Mouse (Mus musculus): Measurements from ENCODE around the gene Hc. TPM values are rescaled to one million over a fixed set of nuclear protein-coding genes. Genes with fewer than 3 reads are reported as not detected.

The Hc gene
- polyA plus RNA-seq, 1 experiment from 2014 or later = not detected

DNA sequence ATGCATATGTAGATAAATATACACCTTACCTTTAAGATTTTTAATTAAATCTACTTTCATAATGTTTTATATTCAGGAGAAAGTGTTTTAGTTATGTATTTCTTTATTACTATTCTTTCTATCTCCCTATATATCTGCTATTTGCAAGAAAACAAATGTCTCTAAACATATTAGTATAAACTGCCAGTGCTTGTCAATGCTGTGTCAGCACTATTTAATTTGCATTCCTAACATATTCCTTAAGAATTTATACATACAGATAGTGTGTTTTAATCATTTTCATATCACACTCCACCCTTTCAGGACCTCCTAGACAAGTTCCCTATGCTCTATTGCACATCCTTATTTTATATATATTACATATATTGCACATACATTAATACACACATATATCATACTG is 41.5 kb upstream of the Hc start:
- no peak for ATAC-seq (ENCODE audit: insufficient number of reproducible peaks, low FRiP score, low TSS enrichment, low read depth)
- DNase-seq (ENCODE audit: low spot score) = no peak
- Histone ChIP-seq H3K9ac (ENCODE audit: low read length) (no peak overlapping the region), H3K9me3 (ENCODE audit: control insufficient read depth, low read length) (no peaks in the 10 kb centered on the region), H3K27me3 (ENCODE audit: control insufficient read depth, insufficient read depth, low read length) (no peaks in the 10 kb centered on the region), H3K4me2 (ENCODE audit: low read depth, severe bottlenecking) (no peak overlapping the region), H3K4me3 (ENCODE audit: low read depth, low read length) (no peak overlapping the region), H3K36me3 (ENCODE audit: control insufficient read depth, insufficient read depth, low read length) (no peaks in the 10 kb centered on the region), H3K4me1 (ENCODE audit: control insufficient read depth, insufficient read depth, low read length) (no peaks in the 10 kb centered on the region), H3K27ac (replicated peaks; ENCODE audit: low read depth, low read length) (no peak overlapping the region)

DNA sequence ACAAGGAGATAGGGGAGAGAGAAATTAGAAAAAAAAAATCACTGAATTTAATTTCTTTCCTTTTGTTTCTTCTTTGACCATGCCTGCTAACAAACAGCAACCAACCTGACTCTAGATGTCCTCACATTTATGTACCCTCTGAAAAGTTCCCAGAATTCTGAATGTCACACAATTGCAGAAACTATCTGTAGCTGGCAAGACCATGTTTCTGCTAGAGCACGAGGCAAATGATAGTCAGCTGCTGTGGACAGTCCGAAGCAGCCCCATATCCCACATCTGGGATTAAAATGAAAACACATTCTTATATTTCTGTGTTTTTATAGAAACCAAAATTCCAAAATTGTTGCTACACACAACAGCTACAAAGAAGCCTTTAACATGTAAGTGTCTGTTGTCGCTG is 40.2 kb upstream of the Hc start, which contains the start of gene AI182371:
AI182371 (minus strand) TSS at position 101 of the 400 bp plus-strand sequence.
- Histone ChIP-seq H3K27me3 (ENCODE audit: control insufficient read depth, insufficient read depth, low read length) (no peaks in the 10 kb centered on the region), H3K36me3 (ENCODE audit: control insufficient read depth, insufficient read depth, low read length) (no peaks in the 10 kb centered on the region), H3K9me3 (ENCODE audit: control insufficient read depth, low read length) (no peaks in the 10 kb centered on the region), H3K27ac (replicated peaks; ENCODE audit: low read depth, low read length) (no peak within 1 kb of the TSS), H3K4me2 (ENCODE audit: low read depth, severe bottlenecking) (no peak within 1 kb of the TSS), H3K9ac (ENCODE audit: low read length) (no peak within 1 kb of the TSS), H3K4me3 (ENCODE audit: low read depth, low read length) (no peak within 1 kb of the TSS), H3K4me1 (ENCODE audit: control insufficient read depth, insufficient read depth, low read length) (no peaks in the 10 kb centered on the region)
- WGBS = 92% methylated on average over 3 of the region's 3 CpGs
- no peak for ATAC-seq (ENCODE audit: insufficient number of reproducible peaks, low FRiP score, low TSS enrichment, low read depth)
- no peak for DNase-seq (ENCODE audit: low spot score)

DNA sequence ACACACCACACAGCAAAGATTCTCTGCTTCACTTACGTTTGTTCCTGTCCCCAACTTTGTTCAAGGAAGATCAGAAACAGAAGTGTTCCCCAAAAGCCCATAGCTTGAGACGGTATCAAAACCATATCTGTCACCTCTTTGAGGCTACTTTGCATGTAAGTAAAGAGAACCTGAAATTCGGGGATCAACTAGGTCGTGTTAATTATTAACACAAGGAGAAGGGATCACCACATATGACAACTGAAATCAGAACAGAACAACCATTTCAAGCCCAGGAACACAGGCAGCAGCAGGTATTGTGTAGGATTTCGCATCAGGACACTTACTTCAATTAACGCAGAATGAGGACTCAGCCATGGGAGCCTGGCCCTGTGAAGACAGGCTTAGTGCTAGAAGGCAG is 39.3 kb upstream of the Hc start:
- no peak overlapping the region for H3K27ac ChIP-seq (replicated peaks; ENCODE audit: low read depth, low read length)
- H3K36me3 ChIP-seq (ENCODE audit: control insufficient read depth, insufficient read depth, low read length) = no peaks in the 10 kb centered on the region
- no peak for DNase-seq (ENCODE audit: low spot score)
- 79% methylated on average over 6 of the region's 6 CpGs for WGBS
- H3K4me1 ChIP-seq (ENCODE audit: control insufficient read depth, insufficient read depth, low read length) = no peaks in the 10 kb centered on the region
- no peak overlapping the region for H3K4me2 ChIP-seq (ENCODE audit: low read depth, severe bottlenecking)
- ATAC-seq (ENCODE audit: insufficient number of reproducible peaks, low FRiP score, low TSS enrichment, low read depth) = no peak
- H3K9me3 ChIP-seq (ENCODE audit: control insufficient read depth, low read length) = no peaks in the 10 kb centered on the region
- no peaks in the 10 kb centered on the region for H3K27me3 ChIP-seq (ENCODE audit: control insufficient read depth, insufficient read depth, low read length)
- no peak overlapping the region for H3K4me3 ChIP-seq (ENCODE audit: low read depth, low read length)
- H3K9ac ChIP-seq (ENCODE audit: low read length) = no peak overlapping the region

DNA sequence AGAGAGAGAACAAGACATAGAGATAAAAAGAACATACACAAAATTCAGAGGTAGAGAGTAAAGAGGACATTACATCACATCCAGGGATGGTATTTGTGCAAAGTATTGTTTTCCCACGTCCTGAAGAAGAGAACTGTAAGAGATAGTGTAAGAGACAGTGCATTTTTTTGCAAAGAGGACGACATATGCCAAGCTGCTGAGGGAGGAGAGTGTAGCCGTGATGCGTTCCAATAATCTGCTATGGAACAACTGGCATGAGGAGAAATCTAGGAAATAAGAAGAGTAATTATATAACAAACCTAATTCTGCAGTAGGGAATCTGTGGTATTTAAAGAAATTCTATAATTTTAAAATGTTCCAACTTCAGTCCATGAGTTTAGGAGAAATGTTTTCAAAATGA is 26.2 kb upstream of the Hc start:
- no peak overlapping the region for H3K27ac ChIP-seq (replicated peaks; ENCODE audit: low read depth, low read length)
- no peaks in the 10 kb centered on the region for H3K9me3 ChIP-seq (ENCODE audit: control insufficient read depth, low read length)
- H3K4me3 ChIP-seq (ENCODE audit: low read depth, low read length) = no peak overlapping the region
- H3K4me2 ChIP-seq (ENCODE audit: low read depth, severe bottlenecking) = no peak overlapping the region
- no peaks in the 10 kb centered on the region for H3K4me1 ChIP-seq (ENCODE audit: control insufficient read depth, insufficient read depth, low read length)
- no peaks in the 10 kb centered on the region for H3K27me3 ChIP-seq (ENCODE audit: control insufficient read depth, insufficient read depth, low read length)
- ATAC-seq (ENCODE audit: insufficient number of reproducible peaks, low FRiP score, low TSS enrichment, low read depth) (no peak), DNase-seq (ENCODE audit: low spot score) (no peak)
- no peaks in the 10 kb centered on the region for H3K36me3 ChIP-seq (ENCODE audit: control insufficient read depth, insufficient read depth, low read length)
- 78% methylated on average over 4 of the region's 4 CpGs for WGBS
- H3K9ac ChIP-seq (ENCODE audit: low read length) = no peak overlapping the region

DNA sequence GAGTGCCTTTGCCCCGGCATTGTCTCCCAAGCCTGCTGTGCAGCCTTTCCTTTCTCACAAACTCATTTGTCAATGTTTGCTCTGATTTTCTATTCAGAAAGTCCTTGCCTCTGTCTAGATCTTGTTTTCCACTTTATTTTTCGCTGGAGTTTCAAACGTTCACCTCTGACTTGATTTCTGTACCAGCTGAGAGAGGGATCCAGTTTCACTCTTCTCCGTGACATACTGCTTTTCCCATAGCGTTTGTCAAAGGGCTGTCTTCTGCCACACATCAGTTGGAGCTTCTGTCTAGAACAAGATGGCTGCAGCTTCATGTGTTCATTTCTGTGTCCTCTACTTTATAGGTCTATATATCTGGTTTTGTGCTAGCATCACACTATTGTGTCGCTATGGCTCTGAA is 17.9 kb upstream of the Hc start:
- WGBS = 77% methylated on average over 6 of the region's 6 CpGs

DNA sequence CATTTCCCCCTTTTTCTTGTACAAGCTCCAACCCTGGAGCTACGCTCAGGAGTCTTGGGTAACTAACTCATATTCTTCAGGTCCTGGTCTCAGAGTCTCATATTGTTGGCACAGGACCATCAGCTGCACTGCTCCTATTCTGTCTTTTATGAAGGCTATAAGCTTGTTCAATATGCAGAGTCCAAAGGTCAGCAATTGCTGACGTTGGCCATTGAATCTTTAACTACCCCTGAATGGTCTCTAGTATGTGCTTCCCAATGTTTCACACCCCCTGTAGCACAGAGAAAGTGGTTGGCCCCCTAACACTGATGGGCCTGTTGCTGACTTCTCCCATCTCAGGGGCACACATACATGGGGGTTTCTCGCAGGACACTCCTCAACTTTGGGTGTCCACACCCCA is 13.1 kb upstream of the Hc start:
- no peaks in the 10 kb centered on the region for H3K36me3 ChIP-seq (ENCODE audit: control insufficient read depth, insufficient read depth, low read length)
- 91% methylated on average over 3 of the region's 3 CpGs for WGBS
- no peaks in the 10 kb centered on the region for H3K4me1 ChIP-seq (ENCODE audit: control insufficient read depth, insufficient read depth, low read length)
- H3K4me3 ChIP-seq (ENCODE audit: low read depth, low read length) = no peak overlapping the region
- H3K4me2 ChIP-seq (ENCODE audit: low read depth, severe bottlenecking) = no peak overlapping the region
- ATAC-seq (ENCODE audit: insufficient number of reproducible peaks, low FRiP score, low TSS enrichment, low read depth) (no peak), DNase-seq (ENCODE audit: low spot score) (no peak)
- no peaks in the 10 kb centered on the region for H3K27me3 ChIP-seq (ENCODE audit: control insufficient read depth, insufficient read depth, low read length)
- no peaks in the 10 kb centered on the region for H3K9me3 ChIP-seq (ENCODE audit: control insufficient read depth, low read length)
- H3K27ac ChIP-seq (replicated peaks; ENCODE audit: low read depth, low read length) = no peak overlapping the region
- no peak overlapping the region for H3K9ac ChIP-seq (ENCODE audit: low read length)

More for the DNA sequence above, 17.9 kb upstream of the Hc start:
- ATAC-seq (ENCODE audit: insufficient number of reproducible peaks, low FRiP score, low TSS enrichment, low read depth) (no peak), DNase-seq (ENCODE audit: low spot score) (no peak)
- Histone ChIP-seq H3K4me3 (ENCODE audit: low read depth, low read length) (no peak overlapping the region), H3K27me3 (ENCODE audit: control insufficient read depth, insufficient read depth, low read length) (no peaks in the 10 kb centered on the region), H3K4me2 (ENCODE audit: low read depth, severe bottlenecking) (no peak overlapping the region), H3K4me1 (ENCODE audit: control insufficient read depth, insufficient read depth, low read length) (no peaks in the 10 kb centered on the region), H3K9ac (ENCODE audit: low read length) (no peak overlapping the region), H3K36me3 (ENCODE audit: control insufficient read depth, insufficient read depth, low read length) (no peaks in the 10 kb centered on the region), H3K27ac (replicated peaks; ENCODE audit: low read depth, low read length) (no peak overlapping the region), H3K9me3 (ENCODE audit: control insufficient read depth, low read length) (no peaks in the 10 kb centered on the region)

DNA sequence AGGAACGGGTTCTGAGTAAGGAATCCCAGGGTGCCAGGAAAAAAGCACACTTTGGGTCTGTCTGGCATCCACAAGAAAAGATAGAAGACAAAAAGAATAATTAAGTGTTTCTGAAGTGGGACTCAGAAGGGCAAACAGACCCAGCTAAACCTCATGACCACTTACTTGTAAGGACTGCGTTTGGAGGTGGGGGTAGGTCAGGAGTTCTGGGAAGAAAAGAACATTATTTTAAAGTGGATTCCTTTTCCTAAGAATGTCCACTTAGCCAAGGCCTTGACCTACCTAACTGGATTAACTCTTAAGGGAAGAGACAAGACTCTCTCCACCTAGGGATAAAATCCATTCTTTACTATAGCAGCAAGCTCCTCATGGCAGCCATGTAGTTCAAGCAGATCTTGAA is 11.3 kb upstream of the Hc start:
- Histone ChIP-seq H3K4me1 (ENCODE audit: control insufficient read depth, insufficient read depth, low read length) (no peaks in the 10 kb centered on the region), H3K27ac (replicated peaks; ENCODE audit: low read depth, low read length) (no peak overlapping the region), H3K4me3 (ENCODE audit: low read depth, low read length) (no peak overlapping the region), H3K36me3 (ENCODE audit: control insufficient read depth, insufficient read depth, low read length) (no peaks in the 10 kb centered on the region), H3K4me2 (ENCODE audit: low read depth, severe bottlenecking) (no peak overlapping the region), H3K27me3 (ENCODE audit: control insufficient read depth, insufficient read depth, low read length) (no peaks in the 10 kb centered on the region), H3K9ac (ENCODE audit: low read length) (no peak overlapping the region), H3K9me3 (ENCODE audit: control insufficient read depth, low read length) (no peaks in the 10 kb centered on the region)
- 79% methylated on average over 2 of the region's 2 CpGs for WGBS
- ATAC-seq (ENCODE audit: insufficient number of reproducible peaks, low FRiP score, low TSS enrichment, low read depth) (no peak), DNase-seq (ENCODE audit: low spot score) (no peak)

DNA sequence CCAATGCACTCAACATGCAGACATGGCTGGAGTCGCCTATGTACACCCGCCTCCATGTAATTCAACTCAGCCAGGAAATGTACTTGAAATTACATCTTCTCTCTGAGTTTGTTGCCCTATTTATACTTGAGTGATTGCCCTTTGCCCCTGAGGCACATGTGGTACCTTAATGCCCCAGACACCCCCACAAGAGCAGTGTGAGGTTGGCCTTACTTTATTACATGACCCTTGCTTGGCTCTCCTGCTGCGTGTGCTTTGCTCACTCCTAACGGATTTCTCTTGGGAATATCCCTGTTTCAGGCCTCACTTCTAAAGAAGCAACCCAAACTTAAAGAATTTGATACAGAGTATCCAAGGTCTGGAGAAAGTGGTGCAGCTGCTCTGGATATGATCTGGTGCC is 9.0 kb upstream of the Hc start:
- Histone ChIP-seq H3K27ac (replicated peaks; ENCODE audit: low read depth, low read length) (no peak overlapping the region), H3K4me1 (ENCODE audit: control insufficient read depth, insufficient read depth, low read length) (no peaks in the 10 kb centered on the region), H3K4me2 (ENCODE audit: low read depth, severe bottlenecking) (no peak overlapping the region), H3K27me3 (ENCODE audit: control insufficient read depth, insufficient read depth, low read length) (no peaks in the 10 kb centered on the region), H3K9me3 (ENCODE audit: control insufficient read depth, low read length) (no peaks in the 10 kb centered on the region), H3K4me3 (ENCODE audit: low read depth, low read length) (no peak overlapping the region), H3K36me3 (ENCODE audit: control insufficient read depth, insufficient read depth, low read length) (no peaks in the 10 kb centered on the region), H3K9ac (ENCODE audit: low read length) (no peak overlapping the region)
- DNase-seq (ENCODE audit: low spot score) = no peak
- no peak for ATAC-seq (ENCODE audit: insufficient number of reproducible peaks, low FRiP score, low TSS enrichment, low read depth)
- WGBS = 78% methylated on average over 4 of the region's 4 CpGs

DNA sequence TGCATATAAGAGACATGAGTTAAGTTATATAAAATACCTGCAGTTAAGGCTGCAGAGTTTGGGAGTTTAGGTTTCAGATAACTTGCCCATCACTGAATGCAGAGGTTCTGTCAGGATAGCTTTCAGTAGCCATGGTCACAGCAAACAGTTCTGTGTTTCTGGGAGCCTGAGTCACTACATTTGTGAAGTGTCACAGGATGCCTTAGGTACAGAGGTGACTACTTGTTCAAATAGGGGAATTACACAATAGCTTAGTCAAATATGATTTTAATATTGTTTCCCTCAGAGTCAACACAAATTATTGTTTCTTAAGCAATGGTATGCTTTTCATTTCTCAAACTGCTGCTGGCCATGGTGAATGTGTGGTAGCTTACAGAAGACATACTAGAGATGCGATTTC is 7.9 kb upstream of the Hc start:
- H3K27ac ChIP-seq (replicated peaks; ENCODE audit: low read depth, low read length) = no peak overlapping the region
- no peaks in the 10 kb centered on the region for H3K9me3 ChIP-seq (ENCODE audit: control insufficient read depth, low read length)
- no peak overlapping the region for H3K4me2 ChIP-seq (ENCODE audit: low read depth, severe bottlenecking)
- H3K9ac ChIP-seq (ENCODE audit: low read length) = no peak overlapping the region
- H3K36me3 ChIP-seq (ENCODE audit: control insufficient read depth, insufficient read depth, low read length) = no peaks in the 10 kb centered on the region
- no peaks in the 10 kb centered on the region for H3K4me1 ChIP-seq (ENCODE audit: control insufficient read depth, insufficient read depth, low read length)
- DNase-seq (ENCODE audit: low spot score) (no peak), ATAC-seq (ENCODE audit: insufficient number of reproducible peaks, low FRiP score, low TSS enrichment, low read depth) (no peak)
- 87% methylated on average over 1 of the region's 1 CpGs for whole genome bisulfite sequencing
- H3K4me3 ChIP-seq (ENCODE audit: low read depth, low read length) = no peak overlapping the region
- no peaks in the 10 kb centered on the region for H3K27me3 ChIP-seq (ENCODE audit: control insufficient read depth, insufficient read depth, low read length)
